Mouse (Mus musculus) R1 (cell line): ENCODE data around the gene S100a3.

ENCODE experiments used
- DNase-seq: peaks from one replicate; pipeline ENCODE4 v3.0.0-alpha.2; 2018; ENCODE audit warnings: low read depth, low spot score

The S100a3 gene

GRCm38 (mm10) chr3:90574691-90575090 is 14.3 kb downstream of the S100a3 start:
- DNase-seq, result no peak

GRCm38 (mm10) chr3:90575320-90575719 is 14.9 kb downstream of the S100a3 start:
- DNase-seq, result no peak

GRCm38 (mm10) chr3:90576351-90577001 is 16.1 kb downstream of the S100a3 start:
- DNase-seq, result no peak

GRCm38 (mm10) chr3:90579433-90579832 is 19.1 kb downstream of the S100a3 start:
- no peak for DNase-seq

GRCm38 (mm10) chr3:90581141-90581540 is 20.8 kb downstream of the S100a3 start:
- no peak for DNase-seq

GRCm38 (mm10) chr3:90582156-90582555 is 21.8 kb downstream of the S100a3 start:
- peak; percentile 53 for DNase-seq

- DNase-seq, result no peak
These were observed 22.2 kb downstream of the S100a3 start for GRCm38 (mm10) chr3:90582556-90582955.

- no peak for DNase-seq
These were observed 23.5 kb downstream of the S100a3 start for GRCm38 (mm10) chr3:90583893-90584292.

GRCm38 (mm10) chr3:90585595-90585994 is 25.2 kb downstream of the S100a3 start:
- DNase-seq, result peak; percentile 92

- DNase-seq, result peak; percentile 14
These were observed 25.8 kb downstream of the S100a3 start for GRCm38 (mm10) chr3:90586016-90586643.

- DNase-seq, result peak; percentile 85
These were observed 26.5 kb downstream of the S100a3 start for GRCm38 (mm10) chr3:90586906-90587305.

- DNase-seq, result peak; percentile 33
These were observed 27.2 kb downstream of the S100a3 start for GRCm38 (mm10) chr3:90587361-90588101.

- peak; percentile 13 for DNase-seq
These were observed 29.0 kb downstream of the S100a3 start for GRCm38 (mm10) chr3:90589390-90589789.

GRCm38 (mm10) chr3:90589947-90590346 is 29.6 kb downstream of the S100a3 start, which contains the start of gene S100a2:
TSS of gene S100a2 (plus strand) at chr3:90590247.
- no peak for DNase-seq

GRCm38 (mm10) chr3:90594466-90594865 is 34.1 kb downstream of the S100a3 start:
- DNase-seq, result no peak

- no peak for DNase-seq
These were observed 35.2 kb downstream of the S100a3 start for GRCm38 (mm10) chr3:90595556-90595955.

- DNase-seq, result no peak
These were observed 36.4 kb downstream of the S100a3 start for GRCm38 (mm10) chr3:90596810-90597209.

GRCm38 (mm10) chr3:90597736-90598135 is 37.4 kb downstream of the S100a3 start:
- no peak for DNase-seq

GRCm38 (mm10) chr3:90598212-90598611 is 37.8 kb downstream of the S100a3 start:
- DNase-seq, result no peak

- DNase-seq, result no peak
These were observed 39.0 kb downstream of the S100a3 start for GRCm38 (mm10) chr3:90599401-90599800.

GRCm38 (mm10) chr3:90600036-90600435 is 39.7 kb downstream of the S100a3 start:
- DNase-seq, result no peak

GRCm38 (mm10) chr3:90600458-90601195 is 40.2 kb downstream of the S100a3 start:
- no peak for DNase-seq
